Mouse (Mus musculus) left cerebral cortex, adult 2 months (tissue): ENCODE results near the gene Ulk2. TPM values are rescaled to one million over a fixed set of nuclear protein-coding genes. Genes with fewer than 3 reads are reported as not detected.
"Not testable (repeated sequence)": the region's sequence is repeated elsewhere in the genome, so short reads cannot be mapped to it uniquely, and the experiment has no call there.

ENCODE experiments used
- DNase-seq, 2 experiments: peaks; one replicate each; pipeline ENCODE4 v3.0.0; 2021 to 2022; ENCODE audit warnings: low spot score in 2 of 2, mixed read lengths in 1 of 2; ENCODE audit errors: extremely low spot score in 1 of 2
- H3K27ac ChIP-seq: fragments of 200-600 bp; 2 replicates; pipeline ENCODE4 v1.8.1; 2022
- H3K4me3 ChIP-seq: fragments of 200-600 bp; 2 replicates; pipeline ENCODE4 v1.8.1; 2022
- CTCF ChIP-seq: fragments of 200-600 bp; IDR thresholded peaks from 2 replicates; pipeline ENCODE4 v1.8.1; 2022; ENCODE audit warnings: antibody characterized with exemption, mild to moderate bottlenecking, moderate library complexity
- intact Hi-C: fragments of 180-260 bp; cut with DNase I; formaldehyde crosslinking; loops from one replicate; pipeline ENCODE4 v1.15.1; 2025
- long read RNA-seq, 2 experiments: library from polyadenylated mRNA; stranded (forward); transcript quantifications; one replicate each; pipeline ENCODE4 v2.0.0; 2021; ENCODE audit warnings: borderline mapping rate in 2 of 2
- total RNA-seq, 2 experiments: library from RNA; stranded (reverse); gene quantifications; 2 replicates each; pipeline ENCODE4 v1.2.3; 2021

Ulk2 gene
- 10 to 100 TPM; 77.0 to 82.4 TPM for total RNA-seq
- long read RNA-seq, experiment 1, full-length matches to known transcripts = 83 of 108 reads
- long read RNA-seq, experiment 1, partial matches to known transcripts = 9 of 108 reads
- long read RNA-seq, experiment 1, other reads (novel, unspliced or antisense) = 16 of 108 reads
- long read RNA-seq, experiment 2, full-length matches to known transcripts = 76 of 97 reads
- long read RNA-seq, experiment 2, partial matches to known transcripts = 10 of 97 reads
- long read RNA-seq, experiment 2, other reads (novel, unspliced or antisense) = 11 of 97 reads

- TF ChIP-seq CTCF = no peak
- intact Hi-C loops = no loop called here
- Histone ChIP-seq H3K4me3 (peak within 1 kb of the TSS; percentile 93), H3K27ac (peak within 1 kb of the TSS; percentile 97)
- DNase-seq = peak; percentile 89 to 92
Observed at GRCm38 (mm10) chr11:61854988-61855411, at the start of gene Ulk2. Gene Ulk2 (minus strand): TSS chr11:61855073.

- H3K27ac ChIP-seq = no peak overlapping the region
- peak; percentile 43 for TF ChIP-seq CTCF
- intact Hi-C loops = no loop called here
- no peak for DNase-seq
- no peak overlapping the region for H3K4me3 ChIP-seq
Observed at GRCm38 (mm10) chr11:61882183-61882582, 27.3 kb upstream of the Ulk2 start.

GRCm38 (mm10) chr11:61879921-61880320 lies 25.0 kb upstream of the Ulk2 start:
- intact Hi-C loops = no loop called here
- DNase-seq = no peak
- H3K4me3 ChIP-seq = no peak overlapping the region
- H3K27ac ChIP-seq = no peak overlapping the region
- no peak for TF ChIP-seq CTCF

- Histone ChIP-seq H3K4me3 (no peak overlapping the region), H3K27ac (no peak overlapping the region)
- intact Hi-C loops = no loop called here
- DNase-seq = no peak
- no peak for TF ChIP-seq CTCF
Observed at GRCm38 (mm10) chr11:61871881-61872280, 17.0 kb upstream of the Ulk2 start.

GRCm38 (mm10) chr11:61866856-61867255 lies 12.0 kb upstream of the Ulk2 start:
- TF ChIP-seq CTCF = no peak
- intact Hi-C loops = no loop called here
- Histone ChIP-seq H3K4me3 (no peak overlapping the region), H3K27ac (no peak overlapping the region)
- no peak for DNase-seq

- intact Hi-C loops = no loop called here
- Histone ChIP-seq H3K4me3 (no peak overlapping the region), H3K27ac (no peak overlapping the region)
- no peak for DNase-seq
- no peak for TF ChIP-seq CTCF
Observed at GRCm38 (mm10) chr11:61861781-61862547, 7.1 kb upstream of the Ulk2 start.

GRCm38 (mm10) chr11:61859316-61859715 lies 4.4 kb upstream of the Ulk2 start:
- intact Hi-C loops = no loop called here
- TF ChIP-seq CTCF = no peak
- no peak for DNase-seq

GRCm38 (mm10) chr11:61855539-61855938 lies 666 bp upstream of the Ulk2 start:
- peak overlapping the region; percentile 97 for H3K27ac ChIP-seq
- DNase-seq = no peak
- no peak for TF ChIP-seq CTCF
- intact Hi-C loops = no loop called here
- H3K4me3 ChIP-seq = peak overlapping the region; percentile 93

More at GRCm38 (mm10) chr11:61859316-61859715, 4.4 kb upstream of the Ulk2 start:
- no peak overlapping the region for H3K4me3 ChIP-seq
- H3K27ac ChIP-seq = no peak overlapping the region

GRCm38 (mm10) chr11:61854211-61854987 lies 474 bp downstream of the Ulk2 start:
- peak; percentile 75 to 84 for DNase-seq
- Histone ChIP-seq H3K27ac (peak overlapping the region; percentile 97), H3K4me3 (peak overlapping the region; percentile 93)
- intact Hi-C loops = no loop called here
- TF ChIP-seq CTCF = peak; percentile 50

- Histone ChIP-seq H3K4me3 (peak overlapping the region; percentile 93), H3K27ac (peak overlapping the region; percentile 97; the same call in 1 of the 2 replicates)
- no peak for TF ChIP-seq CTCF
- intact Hi-C loops = no loop called here
- DNase-seq = no peak
Observed at GRCm38 (mm10) chr11:61853659-61854058, 1.2 kb downstream of the Ulk2 start.

GRCm38 (mm10) chr11:61852916-61853315 lies 2.0 kb downstream of the Ulk2 start:
- intact Hi-C loops = no loop called here
- no peak for DNase-seq
- Histone ChIP-seq H3K4me3 (peak overlapping the region; percentile 93; the same call in 1 of the 2 replicates), H3K27ac (no peak overlapping the region)
- no peak for TF ChIP-seq CTCF

- no peak for DNase-seq
- H3K4me3 ChIP-seq = no peak overlapping the region
- no peak overlapping the region for H3K27ac ChIP-seq
- intact Hi-C loops = no loop called here
- no peak; the same call in 1 of the 2 replicates for TF ChIP-seq CTCF
Observed at GRCm38 (mm10) chr11:61851195-61851594, 3.7 kb downstream of the Ulk2 start.

GRCm38 (mm10) chr11:61840663-61841062 lies 14.2 kb downstream of the Ulk2 start:
- intact Hi-C loops, DNase-seq, H3K27ac ChIP-seq: not testable (repeated sequence)

More at GRCm38 (mm10) chr11:61840663-61841062, 14.2 kb downstream of the Ulk2 start:
- H3K4me3 ChIP-seq = not testable (repeated sequence)
